Mouse (Mus musculus) liver, adult 2 months (tissue): ENCODE data around the gene Arfgef3. TPM values are rescaled to one million over a fixed set of nuclear protein-coding genes. Genes with fewer than 3 reads are reported as not detected.
"Not testable (repeated sequence)": the region's sequence is repeated elsewhere in the genome, so short reads cannot be mapped to it uniquely, and the experiment has no call there.

ENCODE experiments used
- DNase-seq: peaks from one replicate; pipeline ENCODE4 v3.0.0-alpha.2; 2011; ENCODE audit warnings: low read depth, low spot score; ENCODE audit errors: extremely low read depth
- H3K27ac ChIP-seq: fragments of 200-500 bp; replicated peaks from 2 replicates; pipeline ENCODE4 v1.5.1; 2012; ENCODE audit warnings: low read depth, mild to moderate bottlenecking, control low read depth, inconsistent platforms, low read length; ENCODE audit not compliant: insufficient read depth
- H3K27me3 ChIP-seq: fragments of 200-500 bp; 2 replicates; pipeline ENCODE4 v1.6.1; 2012; ENCODE audit warnings: mild to moderate bottlenecking, moderate library complexity, low read length, inconsistent platforms; ENCODE audit not compliant: control insufficient read depth, insufficient read depth
- H3K36me3 ChIP-seq: fragments of 200-500 bp; 2 replicates; pipeline ENCODE4 v1.6.1; 2012; ENCODE audit warnings: low read length, inconsistent platforms; ENCODE audit not compliant: control insufficient read depth, insufficient read depth
- H3K4me1 ChIP-seq: fragments of 200-500 bp; 2 replicates; pipeline ENCODE4 v1.6.1; 2011; ENCODE audit warnings: low read length; ENCODE audit not compliant: control insufficient read depth, insufficient read depth
- H3K4me3 ChIP-seq: fragments of 200-500 bp; 2 replicates; pipeline ENCODE4 v1.5.1; 2011; ENCODE audit warnings: low read depth, mild to moderate bottlenecking, control low read depth, low read length, moderate library complexity; ENCODE audit not compliant: insufficient read depth
- H3K79me2 ChIP-seq: fragments of 200-500 bp; 2 replicates; pipeline ENCODE4 v1.6.1; 2012; ENCODE audit warnings: inconsistent platforms, mild to moderate bottlenecking, low read length, moderate library complexity; ENCODE audit not compliant: control insufficient read depth, insufficient read depth
- H3K9ac ChIP-seq: fragments of 200-500 bp; 2 replicates; pipeline ENCODE4 v1.6.1; 2012; ENCODE audit warnings: low read depth, mild to moderate bottlenecking, control low read depth, inconsistent platforms, low read length
- CTCF ChIP-seq: fragments of 200-500 bp; IDR thresholded peaks from 2 replicates; pipeline ENCODE4 v1.5.1; 2011; ENCODE audit warnings: low read depth, low read length, control low read depth
- POLR2A ChIP-seq: fragments of 200-500 bp; IDR thresholded peaks from 2 replicates; pipeline ENCODE4 v1.6.1; 2011; ENCODE audit warnings: low read length, control low read depth; ENCODE audit not compliant: insufficient read depth; ENCODE audit errors: extremely low read depth
- WGBS: fragments of 180-500 bp; shearing (Covaris S2); methylation state at CpG from one replicate; pipeline ENCODE4 v1.1.7; 2018; 5-methylcytosine and 5-hydroxymethylcytosine counted together
- polyA plus RNA-seq: library from polyadenylated mRNA; depleted of rRNA; stranded (reverse); fragments of >200 nt; gene quantifications from 2 replicates; pipeline ENCODE4 v1.2.3, GENCODE M21; 2012
- total RNA-seq: library from RNA; depleted of rRNA; stranded (reverse); fragments of >200 nt; gene quantifications from 2 replicates; pipeline ENCODE4 v1.2.3, GENCODE M21; 2014

Arfgef3 gene
- total and polyA plus RNA-seq, 2 experiments: under 0.01 TPM; not detected in 1

DNA sequence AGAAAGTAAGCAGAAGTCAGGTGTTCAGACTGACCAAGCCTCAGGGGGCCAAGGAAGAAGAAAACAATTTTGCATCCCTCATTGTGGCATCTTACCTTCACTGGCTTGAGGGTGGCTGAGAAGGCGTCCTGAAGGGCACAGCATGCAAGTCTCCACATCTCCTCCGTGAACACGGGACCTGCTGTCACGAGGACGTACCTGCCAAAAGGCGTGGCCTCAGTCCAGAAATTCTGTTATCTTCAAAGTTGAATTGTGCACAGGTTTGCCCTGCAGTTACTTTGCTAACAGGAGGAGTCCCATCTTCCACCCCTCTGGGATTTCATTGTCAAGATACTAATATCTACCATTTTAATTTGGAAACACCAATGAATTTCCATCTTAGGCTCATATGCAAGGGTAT, 146.1 kb downstream of the Arfgef3 start:
- TF ChIP-seq POLR2A (no peak), CTCF (no peak)
- H3K4me1 ChIP-seq: no peaks in the 10 kb centered on the region
- H3K4me3 ChIP-seq: no peak overlapping the region
- H3K9ac ChIP-seq: no peak overlapping the region
- WGBS: 89% methylated on average over 6 of the region's 6 CpGs
- no peak for DNase-seq
- no peaks in the 10 kb centered on the region for H3K36me3 ChIP-seq
- H3K27me3 ChIP-seq: no peaks in the 10 kb centered on the region
- no peaks in the 10 kb centered on the region for H3K79me2 ChIP-seq
- H3K27ac ChIP-seq: no peak overlapping the region

DNA sequence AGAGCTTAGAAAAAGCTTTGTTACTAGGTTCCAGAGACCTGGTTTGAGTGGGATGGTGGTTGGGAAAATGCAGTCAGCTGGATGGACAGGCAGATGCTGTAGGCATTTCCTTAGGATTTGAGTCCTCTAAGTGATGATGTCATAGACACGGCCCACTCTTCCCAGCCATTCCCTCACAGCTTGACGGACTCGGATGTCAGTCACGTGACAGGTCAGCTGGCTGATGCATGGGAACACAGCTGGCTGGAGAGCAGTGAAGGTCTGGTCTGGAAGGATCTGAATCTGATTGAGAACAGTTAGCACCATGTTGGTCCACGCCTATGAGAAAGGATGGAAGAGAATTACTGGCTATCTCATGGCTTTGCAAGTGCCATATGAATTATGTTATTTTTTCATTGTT, 154.3 kb downstream of the Arfgef3 start:
- Histone ChIP-seq H3K4me3 (no peak overlapping the region), H3K4me1 (no peaks in the 10 kb centered on the region), H3K27ac (no peak overlapping the region), H3K9ac (no peak overlapping the region), H3K79me2 (no peaks in the 10 kb centered on the region), H3K36me3 (no peaks in the 10 kb centered on the region), H3K27me3 (no peaks in the 10 kb centered on the region)
- DNase-seq: no peak
- TF ChIP-seq POLR2A: no peak
- TF ChIP-seq CTCF: no peak
- 89% methylated on average over 5 of the region's 5 CpGs for WGBS

DNA sequence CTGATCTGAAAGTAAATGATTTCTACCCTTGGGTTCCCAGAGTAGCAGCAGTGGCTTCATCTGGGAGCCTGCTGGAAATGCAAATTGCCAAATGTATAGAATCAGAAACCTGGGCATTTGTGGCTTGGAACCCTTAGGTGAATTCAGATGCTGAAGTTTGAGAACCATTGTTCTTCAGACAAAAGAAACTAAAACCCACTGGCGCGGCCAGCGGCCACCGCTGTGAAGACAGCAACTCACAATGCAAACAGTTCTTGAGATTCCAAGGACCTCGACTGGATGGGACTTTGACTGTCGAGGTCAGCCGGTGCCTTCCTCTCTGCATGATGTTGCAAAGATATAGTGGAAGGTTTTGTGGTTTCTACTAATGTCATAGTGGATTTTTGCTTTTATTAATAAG, 159.6 kb downstream of the Arfgef3 start:
- no peak overlapping the region for H3K4me3 ChIP-seq
- no peak for DNase-seq
- no peak overlapping the region for H3K27ac ChIP-seq
- TF ChIP-seq CTCF (no peak), POLR2A (no peak)
- no peaks in the 10 kb centered on the region for H3K4me1 ChIP-seq
- no peaks in the 10 kb centered on the region for H3K27me3 ChIP-seq
- H3K79me2 ChIP-seq: no peaks in the 10 kb centered on the region
- no peaks in the 10 kb centered on the region for H3K36me3 ChIP-seq
- 27% methylated on average over 7 of the region's 7 CpGs for WGBS
- no peak overlapping the region for H3K9ac ChIP-seq

DNA sequence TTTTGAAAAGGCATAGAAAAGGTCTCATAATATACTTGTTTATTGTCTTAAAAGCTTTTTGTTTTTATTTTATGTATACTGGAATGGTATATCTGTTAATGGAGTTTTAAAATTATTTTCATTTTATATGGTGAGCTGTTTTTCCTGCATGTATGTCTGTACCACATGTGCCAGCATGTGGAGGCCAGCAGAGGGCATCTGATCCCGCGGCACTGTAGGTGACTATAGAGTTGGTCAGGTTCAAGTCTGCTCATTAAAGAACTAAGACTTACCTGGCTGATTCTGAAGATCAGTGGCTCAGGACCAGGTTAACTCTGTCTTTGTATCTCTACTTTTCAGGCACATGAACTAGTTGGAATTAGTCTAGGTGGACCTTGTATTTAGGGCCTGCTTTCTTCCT, 171.2 kb downstream of the Arfgef3 start:
- Histone ChIP-seq H3K9ac (no peak overlapping the region), H3K79me2 (no peaks in the 10 kb centered on the region), H3K27ac (no peak overlapping the region), H3K4me1 (no peaks in the 10 kb centered on the region), H3K36me3 (no peaks in the 10 kb centered on the region), H3K27me3 (no peaks in the 10 kb centered on the region), H3K4me3 (no peak overlapping the region)
- no peak for TF ChIP-seq POLR2A
- TF ChIP-seq CTCF: peak; percentile 72
- 59% methylated on average over 2 of the region's 2 CpGs for WGBS
- peak; percentile 17 for DNase-seq

DNA sequence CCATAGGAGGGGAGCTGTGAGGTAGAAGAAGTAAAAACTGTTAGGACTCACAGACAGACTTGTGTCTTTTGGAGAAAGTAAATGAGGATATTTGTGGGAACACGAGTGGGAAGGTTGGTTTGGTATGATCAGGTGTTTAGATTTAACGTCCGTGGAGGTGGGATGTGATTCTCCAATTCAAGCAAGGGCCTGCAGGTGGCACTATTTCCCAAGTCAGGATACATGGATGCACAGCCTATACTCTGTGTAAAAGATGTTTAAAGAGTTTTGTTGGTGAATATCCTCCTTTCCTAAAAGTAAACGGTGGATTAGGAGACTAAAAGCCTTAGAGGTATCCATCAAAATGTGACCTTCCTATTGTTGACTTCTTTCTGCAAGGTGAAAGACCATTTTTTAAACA, 180.8 kb downstream of the Arfgef3 start:
- Histone ChIP-seq H3K36me3 (no peaks in the 10 kb centered on the region), H3K4me1 (no peaks in the 10 kb centered on the region), H3K79me2 (no peaks in the 10 kb centered on the region), H3K27ac (no peak overlapping the region), H3K9ac (no peak overlapping the region), H3K27me3 (no peaks in the 10 kb centered on the region), H3K4me3 (no peak overlapping the region)
- peak; percentile 19 for DNase-seq
- WGBS: 1% methylated on average over 4 of the region's 4 CpGs
- no peak for TF ChIP-seq POLR2A
- TF ChIP-seq CTCF: peak; percentile 61

DNA sequence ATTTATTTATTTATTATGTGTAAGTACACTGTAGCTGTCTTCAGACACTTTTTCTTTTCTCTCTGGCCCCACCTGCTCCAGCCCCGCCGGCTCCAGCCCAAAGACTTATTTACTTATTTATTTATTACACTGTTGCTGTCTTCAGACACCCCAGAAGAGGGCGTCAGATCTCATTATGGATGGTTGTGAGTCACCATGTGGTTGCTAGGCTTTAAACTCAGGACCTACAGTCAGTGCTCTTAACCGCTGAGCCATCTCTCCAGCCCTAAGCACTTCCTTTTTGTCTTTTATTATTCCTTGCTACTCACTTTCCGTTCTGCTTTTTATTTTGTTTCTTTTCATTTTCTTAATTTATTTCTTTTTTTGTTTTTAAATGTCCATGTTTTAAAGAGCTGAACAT, 182.3 kb downstream of the Arfgef3 start:
- Histone ChIP-seq H3K36me3 (no peaks in the 10 kb centered on the region), H3K4me3 (no peak overlapping the region), H3K4me1 (no peaks in the 10 kb centered on the region), H3K27ac (no peak overlapping the region), H3K9ac (no peak overlapping the region), H3K79me2 (no peaks in the 10 kb centered on the region), H3K27me3 (no peaks in the 10 kb centered on the region)
- TF ChIP-seq POLR2A (no peak), CTCF (no peak)
- 47% methylated on average over 5 of the region's 5 CpGs for WGBS
- DNase-seq: no peak

DNA sequence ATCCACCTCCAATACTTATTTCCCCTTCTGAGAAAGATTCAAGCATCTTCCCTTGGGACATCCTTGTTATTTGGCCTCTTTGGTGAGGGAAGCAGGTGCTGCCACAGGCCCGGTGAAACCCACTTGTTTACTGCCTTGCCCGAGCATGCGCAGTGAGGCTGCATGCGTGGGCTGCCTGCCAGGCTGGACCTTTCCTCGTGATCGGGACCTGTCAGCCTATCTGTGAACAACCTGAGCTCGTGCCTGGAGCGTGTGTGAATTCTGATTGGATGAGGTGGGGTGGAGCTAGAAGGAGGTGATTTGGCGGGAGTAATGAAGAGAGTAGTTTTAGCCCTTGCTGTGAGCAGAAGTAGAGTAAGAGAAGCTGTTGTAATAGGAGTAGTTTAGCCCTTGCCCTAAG, 184.7 kb downstream of the Arfgef3 start:
- H3K36me3 ChIP-seq, H3K79me2 ChIP-seq, DNase-seq, H3K4me1 ChIP-seq, H3K27me3 ChIP-seq, H3K4me3 ChIP-seq, H3K9ac ChIP-seq, H3K27ac ChIP-seq: not testable (repeated sequence)
- WGBS: 82% methylated on average over 9 of the region's 9 CpGs
